Mouse (Mus musculus): ENCODE data around the gene Alg14. TPM values are rescaled to one million over a fixed set of nuclear protein-coding genes. Genes with fewer than 3 reads are reported as not detected.

Alg14 gene
- total and polyA plus RNA-seq, 3 experiments = 3.2 to 20.1 TPM; not detected in 1

- TF ChIP-seq ZKSCAN1 (IDR thresholded peaks at IDR 0.05; ENCODE audit: low read depth, low read length) (no peak), MAZ (IDR thresholded peaks at IDR 0.05; ENCODE audit: low read depth, low read length) (no peak), TCF12 (IDR thresholded peaks at IDR 0.05; ENCODE audit: low read depth, low read length) (no peak), POLR2AphosphoS5 (IDR thresholded peaks at IDR 0.05; ENCODE audit: borderline replicate concordance, low read depth, low read length) (no peak), CHD2 (IDR thresholded peaks at IDR 0.05; ENCODE audit: low read length) (no peak), RCOR1 (IDR thresholded peaks at IDR 0.05; ENCODE audit: low read depth, low read length) (no peak), HCFC1 (IDR thresholded peaks at IDR 0.05; ENCODE audit: low read depth, low read length) (no peak), SMC3 (IDR thresholded peaks at IDR 0.05; ENCODE audit: low read depth, low read length) (no peak), USF1 (IDR thresholded peaks at IDR 0.05; ENCODE audit: low read depth, low read length) (no peak), ZC3H11A (IDR thresholded peaks at IDR 0.05; ENCODE audit: low read depth, low read length) (no peak), MXI1 (IDR thresholded peaks at IDR 0.05; ENCODE audit: low read depth, low read length) (no peak), POLR2A (IDR thresholded peaks at IDR 0.05; ENCODE audit: control insufficient read depth in 1 of 2, insufficient read depth in 1 of 2, low read depth in 1 of 2, low read length in 2 of 2, poor library complexity in 1 of 2) (no peak), BHLHE40 (IDR thresholded peaks at IDR 0.05; ENCODE audit: borderline replicate concordance, low read depth, low read length) (no peak), SIN3A (IDR thresholded peaks at IDR 0.05; ENCODE audit: low read length) (no peak), ETS1 (IDR thresholded peaks at IDR 0.05; ENCODE audit: low read depth, low read length) (no peak), TBP (IDR thresholded peaks at IDR 0.05; ENCODE audit: low read depth, low read length) (no peak), EP300 (IDR thresholded peaks at IDR 0.05; ENCODE audit: low read depth in 1 of 2, low read length in 2 of 2) (no peak)
- H3K36me3 ChIP-seq (ENCODE audit: control insufficient read depth in 1 of 2, insufficient read depth in 2 of 2, low read length in 2 of 2) = peaks cover 0 to 3% of the 10 kb centered on the region in 2 experiments; a peak in 2 of 4 replicates
- no peak for DNase-seq (ENCODE audit: low read depth, low spot score)
- no peaks in the 10 kb centered on the region for H3K27me3 ChIP-seq (ENCODE audit: control insufficient read depth in 1 of 2, insufficient read depth in 2 of 2, low read length in 2 of 2)
- no peaks in the 10 kb centered on the region for H3K9me3 ChIP-seq (replicated peaks; ENCODE audit: insufficient read depth, low read length)
- H3K79me2 ChIP-seq (ENCODE audit: control insufficient read depth, insufficient read depth, low read length, poor library complexity) = no peaks in the 10 kb centered on the region
- H3K9ac ChIP-seq (ENCODE audit: control insufficient read depth, low read depth, low read length, poor library complexity, severe bottlenecking) = no peak overlapping the region
- H3K4me1 ChIP-seq (ENCODE audit: control insufficient read depth in 1 of 2, insufficient read depth in 2 of 2, low read length in 2 of 2) = peaks cover 2 to 4% of the 10 kb centered on the region in 2 experiments; a peak in 3 of 4 replicates
- H3K27ac ChIP-seq (ENCODE audit: control insufficient read depth, low read depth, low read length) = no peak overlapping the region
- H3K4me3 ChIP-seq (ENCODE audit: control insufficient read depth in 1 of 2, insufficient read depth in 1 of 2, low read depth in 2 of 2, low read length in 2 of 2) = no peak overlapping the region
These were observed 57.2 kb downstream of the Alg14 start for GRCm38 (mm10) chr3:121348792-121349191.

- Histone ChIP-seq H3K4me3 (ENCODE audit: control insufficient read depth in 1 of 2, insufficient read depth in 1 of 2, low read depth in 2 of 2, low read length in 2 of 2) (no peak overlapping the region), H3K27ac (ENCODE audit: control insufficient read depth, low read depth, low read length) (no peak overlapping the region), H3K9me3 (replicated peaks; ENCODE audit: insufficient read depth, low read length) (no peaks in the 10 kb centered on the region), H3K79me2 (ENCODE audit: control insufficient read depth, insufficient read depth, low read length, poor library complexity) (no peaks in the 10 kb centered on the region), H3K36me3 (ENCODE audit: control insufficient read depth in 1 of 2, insufficient read depth in 2 of 2, low read length in 2 of 2) (no peaks in the 10 kb centered on the region; a peak in 1 of 4 replicates), H3K9ac (ENCODE audit: control insufficient read depth, low read depth, low read length, poor library complexity, severe bottlenecking) (no peak overlapping the region), H3K4me1 (ENCODE audit: control insufficient read depth in 1 of 2, insufficient read depth in 2 of 2, low read length in 2 of 2) (peaks cover 0 to 4% of the 10 kb centered on the region in 2 experiments; a peak in 3 of 4 replicates), H3K27me3 (ENCODE audit: control insufficient read depth in 1 of 2, insufficient read depth in 2 of 2, low read length in 2 of 2) (no peaks in the 10 kb centered on the region)
- no peak for DNase-seq (ENCODE audit: low read depth, low spot score)
- TF ChIP-seq GATA1 (IDR thresholded peaks at IDR 0.05; ENCODE audit: low read depth, low read length) = no peak
These were observed 58.0 kb downstream of the Alg14 start for GRCm38 (mm10) chr3:121349334-121350169.
